Mouse (Mus musculus): Measurements from ENCODE around the gene Parn. TPM values are rescaled to one million over a fixed set of nuclear protein-coding genes. Genes with fewer than 3 reads are reported as not detected.
"Not testable (repeated sequence)": the region's sequence is repeated elsewhere in the genome, so short reads cannot be mapped to it uniquely, and the experiment has no call there.

The Parn gene
- polyA plus RNA-seq, 1 experiment from 2014 or later: 27.9 TPM

DNA sequence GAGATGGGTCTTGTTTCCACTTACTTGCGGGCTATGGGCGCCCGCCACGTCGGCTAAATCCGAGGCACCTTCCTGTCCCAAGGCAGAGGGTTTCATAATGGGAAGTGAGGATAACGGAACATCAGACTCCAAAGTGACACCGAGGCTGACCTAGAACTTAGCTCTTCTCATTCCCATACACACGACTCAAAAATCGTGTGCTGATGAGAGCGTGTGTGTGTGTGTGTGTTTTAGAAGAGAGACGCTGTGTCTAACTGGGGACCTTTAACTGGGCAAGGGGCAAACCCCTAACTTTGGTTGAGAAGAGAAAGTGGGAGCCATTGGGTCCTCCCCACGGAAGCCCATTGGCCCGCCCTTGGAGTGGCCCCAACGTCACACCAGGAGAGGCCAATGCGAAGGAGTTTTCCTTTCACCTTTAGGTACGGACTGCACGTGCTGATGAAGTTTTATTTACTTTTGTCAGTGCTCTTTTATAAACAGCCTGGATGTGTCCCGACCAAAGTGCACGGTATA lies 4.5 kb upstream of the Parn start:
- H3K4me3 ChIP-seq (replicated peaks; ENCODE audit: low read length): peak overlapping the region; percentile 96
- no peaks in the 10 kb centered on the region for H3K9me3 ChIP-seq (ENCODE audit: control insufficient read depth, low read length)
- 3% methylated on average over 20 of the region's 20 CpGs for WGBS
- H3K27me3 ChIP-seq (ENCODE audit: control insufficient read depth, insufficient read depth, low read length): no peaks in the 10 kb centered on the region
- peak overlapping the region; percentile 86 for H3K4me2 ChIP-seq (replicated peaks)
- peak; percentile 34 for DNase-seq (ENCODE audit: low spot score)
- H3K27ac ChIP-seq: peak overlapping the region; percentile 77; the same call in 1 of the 2 replicates
- peaks cover 9% of the 10 kb centered on the region for H3K4me1 ChIP-seq (replicated peaks; ENCODE audit: control insufficient read depth, insufficient read depth, low read length)
- ATAC-seq (ENCODE audit: low FRiP score): no peak
- peak overlapping the region; percentile 91 for H3K9ac ChIP-seq
- peaks cover 13% of the 10 kb centered on the region for H3K36me3 ChIP-seq (replicated peaks; ENCODE audit: control insufficient read depth, insufficient read depth)

DNA sequence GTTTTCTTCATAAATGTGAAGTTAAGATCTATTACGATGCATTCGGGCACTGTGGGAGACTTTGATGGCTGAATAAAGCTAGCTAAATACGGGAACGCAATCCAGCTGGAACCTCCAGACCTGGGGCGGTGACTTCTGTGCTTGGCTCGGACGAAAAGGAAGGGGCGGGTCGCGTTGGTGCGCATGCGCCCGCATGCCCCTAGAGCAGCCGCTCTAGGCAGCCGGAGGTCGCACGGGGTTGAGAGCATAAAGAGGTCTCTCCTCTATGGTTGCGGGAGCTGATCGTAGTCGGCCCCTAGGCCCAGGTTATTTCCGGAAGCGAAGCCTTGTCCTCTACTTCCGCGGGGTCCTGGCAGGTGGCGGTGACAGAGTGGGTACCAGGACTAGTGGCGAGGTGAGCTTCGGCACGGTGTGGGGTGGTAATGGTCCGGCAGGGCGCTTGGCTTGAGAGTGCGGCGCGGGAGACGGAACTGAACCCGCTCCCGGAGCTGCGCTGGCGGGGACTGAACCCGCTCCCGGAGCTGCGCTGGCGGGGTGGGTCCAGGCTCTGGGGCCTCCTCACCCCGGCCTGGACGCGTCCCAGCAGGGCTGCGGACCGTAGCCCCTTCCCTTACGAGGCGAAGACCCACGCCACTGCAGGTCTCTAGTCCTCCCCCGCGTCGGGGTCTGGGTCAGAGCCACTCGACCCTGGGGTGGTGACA lies 3.9 kb upstream of the Parn start, which contains the start of the genes Bfar and 3110001I22Rik:
Gene Bfar (plus strand): TSS at position 174 of the 701 bp plus-strand sequence.
Gene 3110001I22Rik (plus strand): TSS at position 245 of the 701 bp plus-strand sequence.
- under 1% methylated on average over 54 of the region's 54 CpGs for WGBS
- Histone ChIP-seq H3K27me3 (ENCODE audit: control insufficient read depth, insufficient read depth, low read length) (no peaks in the 10 kb centered on the region), H3K36me3 (replicated peaks; ENCODE audit: control insufficient read depth, insufficient read depth) (peaks cover 7% of the 10 kb centered on the region), H3K27ac (peak within 1 kb of the TSS; percentile 77), H3K4me2 (replicated peaks) (peak within 1 kb of the TSS; percentile 86), H3K9ac (peak within 1 kb of the TSS; percentile 91), H3K4me1 (replicated peaks; ENCODE audit: control insufficient read depth, insufficient read depth, low read length) (peaks cover 15% of the 10 kb centered on the region), H3K4me3 (replicated peaks; ENCODE audit: low read length) (peak within 1 kb of the TSS; percentile 96), H3K9me3 (ENCODE audit: control insufficient read depth, low read length) (no peaks in the 10 kb centered on the region)
- DNase-seq (ENCODE audit: low spot score) (peak; percentile 91), ATAC-seq (ENCODE audit: low FRiP score) (peak; percentile 95)

- not testable (repeated sequence) for H3K9me3 ChIP-seq (ENCODE audit: control insufficient read depth, low read length); H3K36me3 ChIP-seq (replicated peaks; ENCODE audit: control insufficient read depth, insufficient read depth); H3K4me3 ChIP-seq (replicated peaks; ENCODE audit: low read length); H3K9ac ChIP-seq; DNase-seq (ENCODE audit: low spot score); H3K27ac ChIP-seq; ATAC-seq (ENCODE audit: low FRiP score); H3K27me3 ChIP-seq (ENCODE audit: control insufficient read depth, insufficient read depth, low read length)
- WGBS: 81% methylated on average over 5 of the region's 5 CpGs
- peak overlapping the region; percentile 86 for H3K4me2 ChIP-seq (replicated peaks)
- H3K4me1 ChIP-seq (replicated peaks; ENCODE audit: control insufficient read depth, insufficient read depth, low read length): peaks cover 16% of the 10 kb centered on the region
Observed at GRCm38 (mm10) chr16:13670896-13671295, 2.9 kb upstream of the Parn start.

DNA sequence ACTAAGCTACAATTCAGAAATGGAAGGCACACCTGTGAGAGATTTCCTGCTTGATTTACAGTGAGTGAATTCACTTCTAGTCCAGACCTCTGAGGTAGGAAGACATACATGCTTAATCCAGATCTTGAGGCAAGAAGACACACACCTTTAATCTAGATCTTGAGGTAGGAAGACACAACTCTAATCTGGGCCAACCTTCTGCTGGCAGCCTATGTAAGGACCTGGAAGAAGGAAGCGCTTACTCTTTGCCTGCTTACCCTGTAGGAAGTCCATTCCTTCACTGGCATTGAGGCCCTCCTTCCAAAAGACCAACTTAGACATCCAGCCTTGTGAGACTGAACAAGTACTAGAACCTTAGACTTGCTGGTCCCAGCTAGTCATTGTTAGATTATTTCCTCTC lies 1.3 kb upstream of the Parn start:
- WGBS: 90% methylated on average over 1 of the region's 1 CpGs
- ATAC-seq (ENCODE audit: low FRiP score): no peak

GRCm38 (mm10) chr16:13668402-13669108 lies 585 bp upstream of the Parn start:
- 80% methylated on average over 10 of the region's 10 CpGs for WGBS
- peak overlapping the region; percentile 77 for H3K4me2 ChIP-seq (replicated peaks)
- peaks cover 16% of the 10 kb centered on the region for H3K4me1 ChIP-seq (replicated peaks; ENCODE audit: control insufficient read depth, insufficient read depth, low read length)
- ATAC-seq (ENCODE audit: low FRiP score) (no peak), DNase-seq (ENCODE audit: low spot score) (no peak)
- H3K36me3 ChIP-seq (replicated peaks; ENCODE audit: control insufficient read depth, insufficient read depth): peaks cover 18% of the 10 kb centered on the region; the same call in 1 of the 2 replicates
- no peaks in the 10 kb centered on the region for H3K27me3 ChIP-seq (ENCODE audit: control insufficient read depth, insufficient read depth, low read length)
- peak overlapping the region; percentile 72; the same call in 1 of the 2 replicates for H3K9ac ChIP-seq
- H3K9me3 ChIP-seq (ENCODE audit: control insufficient read depth, low read length): no peaks in the 10 kb centered on the region
- H3K27ac ChIP-seq: peak overlapping the region; percentile 17; the same call in 1 of the 2 replicates
- peak overlapping the region; percentile 49 for H3K4me3 ChIP-seq (replicated peaks; ENCODE audit: low read length)

More for the DNA sequence above, 1.3 kb upstream of the Parn start:
- Histone ChIP-seq H3K27ac (no peak overlapping the region), H3K9me3 (ENCODE audit: control insufficient read depth, low read length) (no peaks in the 10 kb centered on the region), H3K36me3 (replicated peaks; ENCODE audit: control insufficient read depth, insufficient read depth) (peaks cover 16% of the 10 kb centered on the region; the same call in 1 of the 2 replicates), H3K4me2 (replicated peaks) (no peak overlapping the region), H3K27me3 (ENCODE audit: control insufficient read depth, insufficient read depth, low read length) (no peaks in the 10 kb centered on the region), H3K9ac (no peak overlapping the region), H3K4me1 (replicated peaks; ENCODE audit: control insufficient read depth, insufficient read depth, low read length) (peaks cover 16% of the 10 kb centered on the region), H3K4me3 (replicated peaks; ENCODE audit: low read length) (no peak overlapping the region)
- DNase-seq (ENCODE audit: low spot score): no peak

DNA sequence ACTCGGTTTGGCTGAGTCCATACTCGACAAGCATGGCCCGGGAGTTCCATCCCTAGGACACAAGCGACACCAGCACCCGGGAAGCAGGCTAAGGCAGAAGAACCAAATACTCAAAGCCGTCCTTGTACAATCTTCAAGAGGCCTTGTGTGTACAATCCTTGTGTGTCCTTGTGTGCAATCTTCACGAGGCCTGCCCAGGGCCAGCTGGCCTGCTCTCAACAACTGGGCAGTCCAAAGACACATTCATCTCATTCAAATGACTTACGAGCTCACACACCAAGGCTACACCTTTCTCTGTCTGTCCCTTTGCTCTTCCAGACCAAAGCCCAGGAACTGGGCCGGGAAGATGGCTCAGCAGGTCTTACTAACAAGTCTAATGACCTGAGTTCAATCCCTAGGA lies 7.2 kb downstream of the Parn start:
- Histone ChIP-seq H3K9ac (no peak overlapping the region), H3K4me1 (replicated peaks; ENCODE audit: control insufficient read depth, insufficient read depth, low read length) (no peaks in the 10 kb centered on the region), H3K4me2 (replicated peaks) (no peak overlapping the region), H3K9me3 (ENCODE audit: control insufficient read depth, low read length) (no peaks in the 10 kb centered on the region), H3K27me3 (ENCODE audit: control insufficient read depth, insufficient read depth, low read length) (no peaks in the 10 kb centered on the region), H3K27ac (no peak overlapping the region), H3K36me3 (replicated peaks; ENCODE audit: control insufficient read depth, insufficient read depth) (peaks cover 58% of the 10 kb centered on the region), H3K4me3 (replicated peaks; ENCODE audit: low read length) (no peak overlapping the region)
- ATAC-seq (ENCODE audit: low FRiP score): no peak
- no peak for DNase-seq (ENCODE audit: low spot score)
- WGBS: 98% methylated on average over 9 of the region's 9 CpGs

DNA sequence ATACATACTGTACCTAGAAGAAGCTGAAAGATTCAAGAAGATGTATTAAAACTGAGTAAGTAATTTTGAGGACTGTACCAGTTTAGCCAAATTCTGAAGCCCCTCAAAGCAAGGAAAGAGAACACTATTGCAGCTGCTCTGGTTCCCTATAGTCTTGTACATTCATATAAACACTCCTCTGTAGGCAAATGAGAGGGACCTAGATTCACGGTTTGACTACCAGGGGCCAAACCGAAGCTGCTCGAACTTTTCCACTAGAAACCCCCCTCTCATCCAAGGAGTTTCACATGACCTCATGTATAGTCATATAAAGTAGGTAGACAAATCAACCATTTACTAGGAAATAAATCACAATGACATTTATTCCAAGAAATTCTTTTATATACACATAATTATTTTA lies 9.1 kb downstream of the Parn start:
- Histone ChIP-seq H3K4me3 (replicated peaks; ENCODE audit: low read length) (no peak overlapping the region), H3K4me2 (replicated peaks) (no peak overlapping the region), H3K27ac (no peak overlapping the region), H3K36me3 (replicated peaks; ENCODE audit: control insufficient read depth, insufficient read depth) (peaks cover 62% of the 10 kb centered on the region), H3K27me3 (ENCODE audit: control insufficient read depth, insufficient read depth, low read length) (no peaks in the 10 kb centered on the region), H3K9me3 (ENCODE audit: control insufficient read depth, low read length) (no peaks in the 10 kb centered on the region), H3K4me1 (replicated peaks; ENCODE audit: control insufficient read depth, insufficient read depth, low read length) (no peaks in the 10 kb centered on the region), H3K9ac (no peak overlapping the region)
- DNase-seq (ENCODE audit: low spot score) (no peak), ATAC-seq (ENCODE audit: low FRiP score) (no peak)
- WGBS: 90% methylated on average over 3 of the region's 3 CpGs

DNA sequence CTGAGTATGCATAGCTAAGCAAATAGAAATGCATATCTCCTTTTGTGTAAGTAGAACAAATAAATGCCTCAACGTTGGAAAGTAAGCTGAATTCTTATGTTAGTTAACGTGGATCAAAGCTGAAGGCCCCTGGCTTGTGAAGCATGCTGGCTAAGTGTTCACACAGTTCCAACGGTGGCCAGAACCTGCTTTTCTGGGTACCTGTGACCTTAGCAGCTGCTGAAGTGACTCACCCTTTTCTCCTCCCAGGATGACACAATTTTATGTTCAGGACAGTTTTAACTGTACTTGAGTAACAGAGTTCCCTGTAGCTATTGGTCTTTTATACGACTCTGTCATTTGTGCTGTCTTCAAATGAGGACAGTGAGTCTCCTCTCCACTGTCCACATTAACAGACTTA lies 22.0 kb downstream of the Parn start:
- Histone ChIP-seq H3K9ac (no peak overlapping the region), H3K36me3 (replicated peaks; ENCODE audit: control insufficient read depth, insufficient read depth) (peaks cover 36% of the 10 kb centered on the region), H3K4me3 (replicated peaks; ENCODE audit: low read length) (no peak overlapping the region), H3K4me2 (replicated peaks) (no peak overlapping the region), H3K9me3 (ENCODE audit: control insufficient read depth, low read length) (no peaks in the 10 kb centered on the region), H3K27me3 (ENCODE audit: control insufficient read depth, insufficient read depth, low read length) (no peaks in the 10 kb centered on the region), H3K27ac (no peak overlapping the region), H3K4me1 (replicated peaks; ENCODE audit: control insufficient read depth, insufficient read depth, low read length) (no peaks in the 10 kb centered on the region)
- WGBS: 91% methylated on average over 4 of the region's 4 CpGs
- DNase-seq (ENCODE audit: low spot score): no peak
- ATAC-seq (ENCODE audit: low FRiP score): no peak

- WGBS: 89% methylated on average over 3 of the region's 3 CpGs
- Histone ChIP-seq H3K4me2 (replicated peaks) (no peak overlapping the region), H3K9ac (no peak overlapping the region), H3K9me3 (ENCODE audit: control insufficient read depth, low read length) (no peaks in the 10 kb centered on the region), H3K4me1 (replicated peaks; ENCODE audit: control insufficient read depth, insufficient read depth, low read length) (no peaks in the 10 kb centered on the region), H3K4me3 (replicated peaks; ENCODE audit: low read length) (no peak overlapping the region), H3K36me3 (replicated peaks; ENCODE audit: control insufficient read depth, insufficient read depth) (peaks cover 34% of the 10 kb centered on the region), H3K27me3 (ENCODE audit: control insufficient read depth, insufficient read depth, low read length) (no peaks in the 10 kb centered on the region), H3K27ac (no peak overlapping the region)
- DNase-seq (ENCODE audit: low spot score) (no peak), ATAC-seq (ENCODE audit: low FRiP score) (no peak)
Observed at GRCm38 (mm10) chr16:13644474-13644873, 23.5 kb downstream of the Parn start.
